Mouse (Mus musculus) urinary bladder, adult 18-20 months (tissue): ENCODE measurements around the gene Cpeb1.

ENCODE experiments used
- DNase-seq, 2 experiments: peaks; one replicate each; pipeline ENCODE4 v3.0.0; 2022; ENCODE audit warnings: low spot score in 2 of 2, mixed read lengths in 2 of 2

Gene Cpeb1

DNA sequence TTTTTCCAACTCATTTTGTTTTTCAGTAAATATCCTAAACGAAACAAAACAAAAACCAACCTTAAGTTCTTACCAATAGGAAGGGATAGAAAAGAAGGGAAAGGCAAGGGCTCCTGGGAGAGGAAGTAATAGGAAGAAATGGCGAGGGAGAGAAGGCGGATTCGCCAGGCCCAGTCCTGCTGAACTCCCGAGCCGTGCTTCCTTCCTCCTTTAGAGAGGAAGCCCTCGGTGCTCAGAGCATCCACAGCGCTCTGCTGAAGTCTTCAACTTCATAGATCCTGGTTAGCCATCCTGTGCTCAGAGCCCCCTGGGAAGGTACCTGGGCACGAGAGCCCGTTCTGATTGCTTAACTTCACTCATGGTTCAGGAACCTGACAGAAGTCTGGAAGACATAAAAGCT is 127.6 kb downstream of the Cpeb1 start:
- no peak for DNase-seq

DNA sequence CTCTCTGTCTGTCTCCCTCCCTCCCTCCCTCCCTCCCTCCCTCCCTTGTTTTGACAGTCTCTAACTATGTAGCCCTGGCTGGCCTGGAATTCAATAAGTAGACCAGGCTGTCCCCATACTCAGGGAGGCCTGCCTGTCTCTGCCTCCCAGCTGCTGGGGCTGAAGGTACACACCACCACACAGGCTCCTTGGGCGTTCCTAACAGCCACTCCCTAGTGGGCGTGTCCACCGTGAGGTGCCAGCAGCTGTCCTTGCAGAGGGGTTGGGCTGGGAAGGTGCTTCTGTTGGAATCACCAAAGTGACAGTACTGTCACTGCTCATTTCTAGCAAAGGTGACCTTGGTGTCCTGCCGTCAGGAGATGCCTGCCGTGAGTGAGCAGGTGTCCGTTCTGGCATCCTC is 128.4 kb downstream of the Cpeb1 start:
- no peak for DNase-seq

DNA sequence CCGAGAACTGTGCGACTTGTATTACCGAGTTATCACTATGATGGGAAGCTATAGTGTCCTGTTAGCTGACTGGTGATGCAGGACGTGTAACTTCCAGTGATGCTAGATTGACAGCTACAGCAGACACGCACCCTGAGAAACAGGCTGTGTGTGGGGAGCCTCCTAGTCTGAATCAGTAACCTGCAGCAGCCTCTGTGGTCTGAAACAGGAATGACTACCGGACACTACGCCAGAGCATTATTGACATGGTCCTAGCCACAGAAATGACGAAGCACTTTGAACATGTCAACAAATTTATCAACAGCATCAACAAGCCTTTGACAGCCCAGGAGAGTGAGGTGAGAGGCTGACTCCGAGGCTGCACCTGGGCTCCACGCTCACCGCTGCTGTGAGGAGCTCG is 129.2 kb downstream of the Cpeb1 start:
- DNase-seq: no peak

DNA sequence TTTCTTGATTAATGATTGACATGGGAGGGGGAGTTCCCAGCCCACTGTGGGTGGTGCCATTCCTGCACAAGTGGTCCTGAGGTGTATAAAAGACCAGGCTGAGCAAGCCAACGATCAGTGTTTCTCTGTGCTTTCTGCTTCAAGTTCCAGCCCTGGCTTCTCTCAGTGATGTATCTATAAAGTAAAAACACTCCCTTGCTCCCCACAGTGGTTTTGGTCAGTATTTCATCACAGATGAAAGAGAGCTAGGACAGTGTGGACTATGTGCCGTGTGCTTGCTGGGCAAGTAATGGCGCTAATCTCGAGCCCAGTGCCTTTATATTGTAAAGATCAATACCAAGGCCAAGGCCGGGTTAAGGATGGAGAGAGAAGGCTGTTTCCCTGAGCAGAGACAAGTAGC is 133.5 kb downstream of the Cpeb1 start:
- DNase-seq: no peak

DNA sequence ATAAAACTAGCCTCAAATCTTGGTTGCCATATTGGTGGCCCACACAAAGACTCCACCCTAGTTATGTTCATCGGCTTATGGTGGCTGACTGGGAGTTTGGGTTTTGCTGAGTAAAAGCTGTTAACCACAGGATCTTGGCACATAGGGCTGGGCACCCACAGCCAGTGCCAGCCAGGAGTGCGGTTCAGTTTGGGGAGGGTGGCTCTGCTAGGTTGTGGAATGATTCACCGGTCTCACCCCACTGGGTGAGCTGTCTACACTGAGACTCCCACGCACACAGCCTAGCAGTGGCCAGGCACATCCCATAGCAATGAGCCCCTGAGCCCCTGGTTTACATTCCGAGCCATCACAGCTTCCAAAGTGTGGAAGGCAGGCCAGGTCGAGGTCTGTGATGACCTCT is 135.5 kb downstream of the Cpeb1 start:
- DNase-seq: no peak

DNA sequence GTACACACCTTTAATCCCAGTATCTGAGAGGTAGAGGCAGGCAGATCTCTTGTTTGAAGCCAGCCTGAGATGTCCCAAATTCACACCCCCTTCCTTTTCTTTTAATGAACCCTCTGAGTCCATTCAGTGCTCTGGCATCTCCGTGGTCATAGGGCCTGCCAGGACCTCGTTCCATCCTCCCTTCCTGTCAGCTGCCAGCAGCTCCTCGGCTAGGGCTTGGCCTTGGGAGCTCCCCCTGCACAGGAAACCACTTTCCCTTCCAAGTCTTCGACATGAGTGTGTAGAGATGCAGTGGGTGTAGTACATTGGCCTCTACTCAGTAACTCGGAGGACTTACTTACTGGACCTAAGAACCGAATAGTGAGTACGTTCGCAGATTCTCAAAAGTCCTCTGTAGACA is 139.7 kb downstream of the Cpeb1 start:
- DNase-seq: no peak

DNA sequence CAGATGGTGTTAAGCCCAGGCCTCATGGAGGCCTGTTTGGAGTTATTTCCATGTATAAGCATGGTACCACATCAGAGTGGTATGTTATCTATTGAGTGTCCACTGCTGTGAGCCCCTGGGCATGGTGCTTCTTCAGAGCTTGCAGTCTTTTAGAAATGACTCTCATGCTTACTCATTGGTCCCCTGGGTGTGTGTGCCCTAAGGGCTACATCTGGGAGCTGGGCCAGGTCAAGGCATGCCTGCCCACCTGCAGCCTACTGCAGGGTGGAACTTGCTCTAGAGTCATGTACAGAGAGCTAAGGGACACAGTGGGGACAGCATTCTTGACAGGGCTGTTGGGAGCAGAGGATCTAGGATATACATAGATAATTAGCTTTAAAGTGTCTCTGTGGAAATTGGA is 143.7 kb downstream of the Cpeb1 start:
- DNase-seq: peak in 1 of 2 experiments; percentile 32

DNA sequence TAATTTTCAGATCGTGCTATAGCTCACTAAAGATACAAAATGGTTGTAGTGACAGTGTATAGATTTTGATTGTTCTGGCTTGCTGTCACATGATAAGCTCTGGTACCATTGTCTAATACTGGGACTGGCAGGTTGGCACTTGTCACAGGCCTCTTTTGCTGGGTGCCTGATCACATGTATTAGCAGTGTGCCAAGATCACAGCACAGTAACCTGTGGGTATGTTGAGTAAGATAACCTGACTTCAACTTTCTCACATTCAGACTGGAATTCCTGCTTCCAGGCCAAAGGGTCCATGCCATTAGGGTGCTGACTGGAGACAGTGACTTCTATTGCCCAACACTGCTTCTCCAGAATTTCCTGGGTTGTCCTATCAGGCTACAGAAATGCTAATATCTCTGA is 144.1 kb downstream of the Cpeb1 start:
- no peak for DNase-seq

DNA sequence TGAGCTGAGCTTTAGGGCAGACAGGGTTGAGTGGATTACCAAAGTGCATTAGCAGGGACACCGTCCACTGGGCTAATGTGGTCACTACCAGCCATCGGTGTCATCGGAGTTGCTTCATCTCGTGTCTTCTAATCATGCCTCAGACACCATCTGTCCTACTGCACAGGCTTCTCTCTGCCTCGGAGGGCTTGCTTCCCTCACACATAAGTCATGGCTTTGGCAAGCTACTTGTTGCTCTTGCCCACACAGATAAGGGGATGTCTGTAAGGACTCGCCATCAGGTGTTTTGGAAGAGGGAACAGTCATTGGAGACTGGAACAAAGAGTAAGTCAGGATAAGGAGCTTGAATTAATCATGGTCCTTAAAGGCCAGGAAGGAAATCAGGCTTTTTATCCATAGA is 146.0 kb downstream of the Cpeb1 start:
- no peak for DNase-seq

DNA sequence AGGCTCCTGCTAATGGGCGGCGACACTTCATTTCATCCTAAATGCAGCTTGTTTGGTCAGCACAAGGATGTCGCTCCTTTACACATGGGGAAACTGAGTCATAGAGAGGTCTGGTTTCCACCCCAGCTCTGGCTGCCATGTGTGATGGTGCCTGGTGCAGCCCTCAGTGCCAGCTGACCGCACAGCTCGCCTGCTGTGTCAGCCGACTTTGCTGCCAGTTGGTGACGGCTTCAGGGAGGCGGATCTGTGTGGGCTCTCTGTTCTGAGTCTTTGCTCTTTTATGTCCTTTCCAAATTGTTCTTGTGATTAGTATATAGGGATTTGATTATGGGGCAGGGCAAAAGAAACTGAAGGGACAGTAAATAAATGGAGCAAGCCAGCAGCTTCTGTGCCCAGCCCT is 147.5 kb downstream of the Cpeb1 start:
- DNase-seq: no peak

DNA sequence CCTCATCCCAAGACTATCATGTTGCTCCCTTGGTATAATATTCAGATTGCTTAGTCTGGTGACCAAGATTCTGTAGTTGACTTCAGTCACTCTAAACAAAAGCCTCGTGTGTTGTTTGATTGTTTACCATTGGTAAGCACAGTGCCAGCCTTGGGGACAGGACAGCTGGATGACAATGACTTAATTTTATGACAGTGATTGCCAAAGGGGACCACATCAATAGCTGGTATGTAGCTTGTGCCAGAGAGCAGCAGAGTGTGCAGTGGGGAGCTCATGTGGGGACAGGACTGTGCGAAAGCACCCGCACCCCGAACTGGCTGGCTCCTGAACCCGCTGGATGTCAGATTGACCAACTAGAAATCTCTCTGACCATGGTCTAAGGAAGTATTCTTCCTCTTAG is 150.6 kb downstream of the Cpeb1 start:
- DNase-seq: no peak

DNA sequence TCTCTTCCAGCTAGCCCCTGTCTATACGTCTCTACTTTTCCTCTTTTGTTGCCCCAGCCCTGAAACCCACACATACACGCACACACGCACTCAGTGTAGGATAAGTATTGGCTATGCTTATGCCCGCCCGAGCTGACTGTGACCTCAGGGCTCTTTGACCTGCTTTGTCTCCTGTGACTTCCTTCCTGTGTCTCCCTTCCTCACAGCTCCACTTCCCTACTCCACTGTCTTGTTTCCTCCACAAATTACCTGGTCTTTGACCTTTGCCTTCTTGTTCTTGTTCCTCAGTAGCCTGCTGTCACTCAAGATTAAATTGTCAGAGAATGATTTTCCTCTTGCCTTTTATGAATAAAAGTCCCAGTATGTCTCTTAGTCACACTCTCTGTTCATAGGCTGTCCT is 151.2 kb downstream of the Cpeb1 start:
- DNase-seq: no peak

DNA sequence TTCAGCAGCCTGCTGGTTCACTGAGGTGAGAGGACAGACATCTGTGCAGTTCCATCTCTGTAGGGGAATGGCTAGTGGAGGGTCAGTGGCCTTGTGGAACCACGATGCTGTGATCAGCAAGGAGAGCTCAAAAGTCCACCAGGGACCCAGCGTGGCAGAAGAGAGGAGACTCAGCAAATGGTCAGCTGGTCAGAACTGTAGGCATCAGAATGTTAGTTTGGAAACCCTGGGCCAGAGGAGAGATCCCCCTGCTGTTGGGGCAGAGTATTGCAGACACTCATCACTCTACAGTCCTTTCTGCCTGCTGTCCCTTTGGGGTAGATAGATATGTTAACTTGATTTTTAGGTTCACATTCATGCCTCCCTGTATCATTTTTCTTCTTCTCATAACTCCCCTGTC is 151.6 kb downstream of the Cpeb1 start:
- DNase-seq: no peak

DNA sequence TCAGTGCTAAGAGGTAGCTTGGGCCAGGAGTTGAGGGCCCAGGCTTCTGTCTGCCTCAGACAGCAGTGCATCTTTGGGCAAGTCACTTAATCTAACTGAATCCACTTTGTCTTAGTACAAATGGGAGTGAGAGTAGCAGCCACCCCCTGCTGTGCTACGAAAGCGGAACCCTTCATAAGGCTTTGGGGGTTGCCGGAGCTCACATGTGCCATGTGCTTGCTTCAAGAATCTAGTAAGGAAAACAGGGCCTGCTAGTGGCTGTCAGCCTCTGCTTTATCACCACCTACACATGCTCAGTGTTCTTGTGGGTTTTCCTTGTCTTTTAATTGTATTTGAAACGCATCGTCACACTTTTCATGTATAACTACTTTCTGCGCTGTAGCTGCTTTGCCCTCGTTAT is 153.9 kb downstream of the Cpeb1 start:
- DNase-seq: no peak

DNA sequence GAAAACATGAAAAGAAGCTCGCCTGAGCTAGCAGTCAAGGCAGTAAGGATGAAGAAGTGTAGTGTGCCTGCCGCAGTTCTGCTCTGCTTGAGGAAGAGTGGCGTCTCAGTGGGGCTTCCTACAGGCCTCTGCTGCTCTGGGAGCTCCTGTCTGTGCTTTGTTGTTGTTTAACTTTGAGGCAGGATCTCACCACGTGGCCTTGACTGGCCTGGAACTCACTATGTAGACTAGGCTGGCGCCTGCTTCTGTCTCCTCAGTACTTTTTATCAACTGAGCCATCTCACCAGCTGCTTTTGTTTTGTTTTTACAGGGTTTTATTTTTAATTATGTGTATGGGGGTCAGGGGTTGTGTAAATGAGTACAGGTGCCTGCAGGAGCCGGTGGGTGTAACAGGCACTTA is 157.1 kb downstream of the Cpeb1 start:
- no peak for DNase-seq
